ENCODE assay signal across 13 mouse cellular contexts in the genomic region with DNA sequence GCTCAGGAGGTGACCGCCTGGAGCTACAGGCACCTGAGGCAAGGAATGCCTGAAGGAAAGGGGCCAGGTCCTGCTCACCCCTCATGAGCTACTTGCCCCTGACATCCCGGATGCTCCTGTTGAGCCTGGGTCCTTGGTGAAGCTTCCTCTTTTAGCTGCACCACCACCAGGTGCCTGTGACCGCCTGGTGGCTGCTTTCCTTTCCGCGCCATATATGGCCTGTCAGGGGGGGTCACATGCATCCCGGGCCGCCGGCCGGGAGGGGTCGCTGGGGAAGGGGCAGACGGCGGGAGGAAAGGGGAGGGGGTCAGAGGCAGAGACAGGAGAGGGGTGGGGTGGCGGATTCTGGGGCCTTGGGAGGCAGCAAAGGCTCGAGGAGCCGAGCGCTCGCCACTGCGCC. TPM values are rescaled to one million over a fixed set of nuclear protein-coding genes. Genes with fewer than 3 reads are reported as not detected.
DNase-seq lines count a peak whose midpoint lies in the region; ATAC-seq lines count a peak whose summit lies in the region.
"Not testable (repeated sequence)": the region's sequence is repeated elsewhere in the genome, so short reads cannot be mapped to it uniquely, and the experiment has no call there.
"Had no signal": no experiment of that assay in that cellular context is flagged by ENCODE, and none has a peak within 500 bp of the region (broad histone marks: within the 10 kb centered on the region; RNA-seq: fewer than 3 reads in every experiment).

No protein-coding gene starts in this region.

- ATAC-seq in forebrain, embryonic 14.5 days; heart, embryonic 16.5 days (replicated peaks; ENCODE audit: extremely low read depth, insufficient read depth, low FRiP score); kidney, embryonic 15.5 days (replicated peaks; ENCODE audit: low FRiP score): not testable (repeated sequence)

- H3K27ac ChIP-seq in forebrain, embryonic 14.5 days (ENCODE audit: low read depth, low read length); heart, embryonic 16.5 days (ENCODE audit: low read length); kidney, embryonic 15.5 days; midbrain, embryonic 10.5 days (replicated peaks): not testable (repeated sequence)

- peak overlapping the region; percentile 55 for H3K4me2 ChIP-seq in forebrain, embryonic 14.5 days (ENCODE audit: low read length)
- H3K4me2 ChIP-seq in heart, embryonic 16.5 days (ENCODE audit: low read depth, low read length): peak overlapping the region; percentile 45; the same call in 1 of the 2 replicates
- peak overlapping the region; percentile 58 for H3K4me2 ChIP-seq in kidney, embryonic 15.5 days

- peak overlapping the region; percentile 22; the same call in 1 of the 2 replicates for H3K4me3 ChIP-seq in forebrain, embryonic 14.5 days (ENCODE audit: low read depth, low read length)
- H3K4me3 ChIP-seq in heart, embryonic 16.5 days (ENCODE audit: low read length): peak overlapping the region; percentile 26; the same call in 1 of the 2 replicates
- H3K4me3 ChIP-seq in kidney, embryonic 15.5 days (replicated peaks): peak overlapping the region; percentile 30
- peak overlapping the region; percentile 49 for H3K4me3 ChIP-seq in midbrain, embryonic 10.5 days

- H3K9ac ChIP-seq in forebrain, embryonic 14.5 days (ENCODE audit: low read length); heart, embryonic 16.5 days (ENCODE audit: low read length); kidney, embryonic 15.5 days: not testable (repeated sequence)

- not testable (repeated sequence) for H3K36me3 ChIP-seq in forebrain, embryonic 14.5 days (ENCODE audit: control insufficient read depth, insufficient read depth, low read length); heart, embryonic 16.5 days (ENCODE audit: control insufficient read depth, insufficient read depth); kidney, embryonic 15.5 days; midbrain, embryonic 10.5 days

- H3K27me3 ChIP-seq in forebrain, embryonic 14.5 days (replicated peaks; ENCODE audit: control insufficient read depth, insufficient read depth, low read length); heart, embryonic 16.5 days (ENCODE audit: control insufficient read depth, insufficient read depth, low read length); kidney, embryonic 15.5 days; midbrain, embryonic 10.5 days (ENCODE audit: low read depth, poor library complexity, severe bottlenecking): not testable (repeated sequence)

- H3K4me1 ChIP-seq in forebrain, embryonic 14.5 days (ENCODE audit: control insufficient read depth, insufficient read depth, low read length); heart, embryonic 16.5 days (ENCODE audit: control insufficient read depth, insufficient read depth, low read length); kidney, embryonic 15.5 days; midbrain, embryonic 10.5 days: not testable (repeated sequence)

- intact Hi-C loops in left cerebral cortex, postnatal 25 days (cut with DNase I): not testable (repeated sequence)

- WGBS in forebrain, embryonic 14.5 days: 7% methylated on average over 2 of the region's 18 CpGs
- 3% methylated on average over 17 of the region's 18 CpGs for WGBS in heart, embryonic 16.5 days
- WGBS in kidney, embryonic 15.5 days: 5% methylated on average over 14 of the region's 18 CpGs
- WGBS in midbrain, embryonic 10.5 days: 2% methylated on average over 15 of the region's 18 CpGs

- H3K9me3 ChIP-seq in forebrain, embryonic 14.5 days (replicated peaks; ENCODE audit: control insufficient read depth, low read length); heart, embryonic 16.5 days (replicated peaks; ENCODE audit: control insufficient read depth, low read length); kidney, embryonic 15.5 days (replicated peaks); midbrain, embryonic 10.5 days (replicated peaks): not testable (repeated sequence)

- peak; percentile 3 for DNase-seq in cerebellum, postnatal 14 days
- DNase-seq in forebrain, embryonic 14.5 days (ENCODE audit: low spot score): not testable (repeated sequence)
- peak; percentile 2 to 6 for DNase-seq in left cerebral cortex, postnatal 25 days (ENCODE audit: low spot score in 2 of 2)
- DNase-seq in midbrain, embryonic 10.5 days (ENCODE audit: low spot score): peak; percentile 10
- DNase-seq in right cerebral cortex, postnatal 10 days (ENCODE audit: low spot score in 2 of 2): peak; percentile 19 to 26
- DNase-seq in urinary bladder, postnatal 36 days (ENCODE audit: low spot score in 2 of 2): peak; percentile 0 to 1

RNA-seq across cellular contexts. Expression of gene Gm3239, which starts 14.7 kb away (rescaled TPM):
- polyA plus RNA-seq in forebrain, embryonic 14.5 days (2014; fragmentation: Nextera tagmentation; extraction: Ambion mirVana): 0.67 and 0.69 TPM in 2 replicates
- polyA plus RNA-seq in heart, embryonic 16.5 days (2015; fragmentation: Nextera tagmentation; extraction: Ambion mirVana): 0.21 and 0.56 TPM in 2 replicates
- 0.17 TPM in 1 of 2 replicates, not detected in the other for polyA plus RNA-seq in kidney, embryonic 15.5 days (2015; fragmentation: Nextera tagmentation; extraction: Ambion mirVana)
- total RNA-seq in left cerebral cortex, postnatal 25 days (2021): under 1 TPM in 1 of 2 experiments, not detected in 1; 0.23 TPM
- 0.15 TPM in 1 of 2 replicates, not detected in the other for polyA plus RNA-seq in midbrain, embryonic 10.5 days (2016; fragmentation: Nextera tagmentation; extraction: Ambion mirVana)
- total RNA-seq: CH12.LX had no signal
- polyA plus RNA-seq: activated CD4-positive, CD25-positive, alpha-beta regulatory T cell, adult 4 months; liver, embryonic 15.5 days; myocyte had no signal

RNA-seq across cellular contexts. Expression of gene Gm8159, which starts 17.2 kb away (rescaled TPM):
- polyA plus RNA-seq in forebrain, embryonic 14.5 days (2014; fragmentation: Nextera tagmentation; extraction: Ambion mirVana): not detected in 2 replicates
- polyA plus RNA-seq in heart, embryonic 16.5 days (2015; fragmentation: Nextera tagmentation; extraction: Ambion mirVana): not detected in 2 replicates
- polyA plus RNA-seq in kidney, embryonic 15.5 days (2015; fragmentation: Nextera tagmentation; extraction: Ambion mirVana): not detected in 2 replicates
- under 1 TPM; 0.32 to 0.44 TPM for total RNA-seq in left cerebral cortex, postnatal 25 days (2021)
- polyA plus RNA-seq in midbrain, embryonic 10.5 days (2016; fragmentation: Nextera tagmentation; extraction: Ambion mirVana): not detected in 2 replicates
- total RNA-seq: CH12.LX had no signal
- polyA plus RNA-seq: activated CD4-positive, CD25-positive, alpha-beta regulatory T cell, adult 4 months; liver, embryonic 15.5 days; myocyte had no signal

RNA-seq across cellular contexts. Expression of gene Gm7876, which starts 59.7 kb away (rescaled TPM):
- polyA plus RNA-seq in forebrain, embryonic 14.5 days (2014; fragmentation: Nextera tagmentation; extraction: Ambion mirVana): not detected in 2 replicates
- not detected in 2 replicates for polyA plus RNA-seq in heart, embryonic 16.5 days (2015; fragmentation: Nextera tagmentation; extraction: Ambion mirVana)
- polyA plus RNA-seq in kidney, embryonic 15.5 days (2015; fragmentation: Nextera tagmentation; extraction: Ambion mirVana): not detected in 2 replicates
- total RNA-seq in left cerebral cortex, postnatal 25 days (2021): not detected
- not detected in 2 replicates for polyA plus RNA-seq in midbrain, embryonic 10.5 days (2016; fragmentation: Nextera tagmentation; extraction: Ambion mirVana)
- total RNA-seq: CH12.LX had no signal
- polyA plus RNA-seq: activated CD4-positive, CD25-positive, alpha-beta regulatory T cell, adult 4 months; frontal cortex, adult 2 months; liver, embryonic 15.5 days; myocyte had no signal
